Mouse (Mus musculus) lung, postnatal 10 days (tissue): ENCODE data around the gene Ank3.

Source experiments
- DNase-seq: peaks from one replicate; pipeline ENCODE4 v3.0.0; 2021

Ank3 gene

DNA sequence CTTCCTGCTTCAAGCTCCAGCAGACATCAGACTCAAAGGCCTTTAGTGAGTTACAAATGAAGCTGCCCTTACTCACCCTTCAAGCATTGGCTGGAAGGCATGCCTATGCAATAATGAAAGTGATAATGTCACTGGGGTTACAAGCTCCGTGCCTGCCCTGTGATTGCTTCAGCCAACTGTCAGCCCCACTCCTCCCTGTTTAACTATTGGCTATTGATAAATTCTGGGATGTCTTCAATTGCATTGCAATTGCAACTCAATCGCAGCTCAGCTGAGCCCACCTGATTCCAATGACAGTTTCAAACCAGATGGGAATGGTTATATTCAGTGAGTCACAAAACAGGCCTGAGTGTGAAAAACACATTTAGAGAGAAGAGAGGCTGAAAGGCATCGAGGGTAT, 80.3 kb downstream of the Ank3 start:
- DNase-seq: no peak

DNA sequence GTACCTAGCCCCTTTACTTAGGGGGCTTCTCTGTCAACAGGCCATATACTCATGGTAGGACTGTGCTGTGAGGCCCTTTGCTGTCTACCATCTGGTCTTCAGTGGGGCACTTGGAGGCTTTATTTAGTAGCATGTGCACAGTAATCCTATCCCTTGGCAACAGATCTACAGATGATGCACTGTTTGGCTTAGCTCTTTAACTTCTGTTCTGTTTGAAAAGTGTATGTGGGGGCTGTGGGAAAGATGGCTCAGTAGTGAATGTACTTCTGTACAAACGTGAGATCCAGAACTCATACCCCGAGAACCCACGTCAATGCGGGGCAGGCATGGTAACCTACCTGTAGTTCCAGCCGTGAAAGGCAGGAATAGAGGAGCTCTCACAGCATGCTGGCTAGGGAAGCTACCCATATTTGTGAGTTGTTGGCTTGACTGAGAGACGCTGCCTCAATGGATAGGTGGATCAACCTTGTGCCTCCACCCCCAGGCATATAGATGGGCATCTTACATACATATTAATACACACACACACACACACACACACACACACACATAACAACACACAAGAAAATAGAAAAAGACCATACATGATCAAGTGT, 86.7 kb downstream of the Ank3 start:
- DNase-seq: no peak

DNA sequence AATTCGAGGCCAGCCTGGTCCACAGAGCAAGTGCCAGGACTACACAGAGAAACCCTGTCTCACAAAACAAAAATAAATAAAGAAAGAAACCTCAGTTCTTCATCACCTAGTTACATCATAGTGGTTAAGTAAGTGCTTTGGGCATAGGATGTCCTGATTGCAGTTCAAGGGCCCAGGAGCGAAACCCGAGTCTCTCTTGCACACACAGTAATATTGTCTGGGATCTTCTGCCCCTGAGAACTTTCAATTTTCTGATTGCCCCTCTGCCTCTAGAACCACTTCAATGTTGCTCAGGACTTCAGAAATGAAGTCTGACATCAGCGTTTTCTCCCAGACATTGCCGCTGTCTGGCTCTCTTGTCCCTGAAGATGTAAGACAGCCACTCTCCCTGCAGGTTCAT, 91.6 kb downstream of the Ank3 start:
- no peak for DNase-seq

DNA sequence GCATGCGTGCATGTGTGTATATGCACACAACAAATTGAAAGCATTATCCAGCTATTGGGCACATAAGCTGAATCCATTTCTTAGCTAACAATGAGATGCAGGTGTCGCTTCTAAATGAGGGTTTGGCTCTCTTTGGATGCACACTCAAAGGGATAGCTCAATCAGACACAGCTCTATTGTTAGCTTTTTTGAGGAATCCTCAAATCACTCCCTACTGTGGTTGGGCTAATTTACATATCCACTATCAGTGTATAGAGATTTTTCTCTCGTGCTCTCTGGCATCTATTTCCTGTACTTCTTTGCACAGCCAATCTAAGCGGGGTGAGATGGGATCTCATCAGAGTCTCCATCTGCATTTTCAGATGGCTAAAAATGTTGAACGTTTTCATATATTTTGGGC, 93.4 kb downstream of the Ank3 start:
- DNase-seq: no peak

DNA sequence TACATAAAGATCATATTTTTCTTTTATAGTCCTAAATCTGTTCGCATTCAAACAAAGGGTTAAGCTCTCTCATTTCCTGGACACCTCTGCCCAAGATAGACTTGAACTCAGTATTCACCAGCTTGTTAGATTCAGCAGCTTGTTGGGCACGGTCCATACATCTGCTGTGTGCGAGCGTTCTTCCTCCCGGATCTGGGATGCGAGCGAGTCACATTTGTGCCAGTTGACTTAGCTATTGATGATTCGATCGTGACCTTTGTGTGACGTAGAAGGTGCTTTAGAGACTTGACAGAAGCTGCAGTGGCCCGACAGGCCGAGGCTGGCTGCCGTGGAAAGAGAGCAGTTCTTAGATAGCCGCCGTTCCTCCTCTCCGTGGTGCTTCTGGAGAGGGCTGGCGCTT, 98.8 kb downstream of the Ank3 start:
- no peak for DNase-seq

DNA sequence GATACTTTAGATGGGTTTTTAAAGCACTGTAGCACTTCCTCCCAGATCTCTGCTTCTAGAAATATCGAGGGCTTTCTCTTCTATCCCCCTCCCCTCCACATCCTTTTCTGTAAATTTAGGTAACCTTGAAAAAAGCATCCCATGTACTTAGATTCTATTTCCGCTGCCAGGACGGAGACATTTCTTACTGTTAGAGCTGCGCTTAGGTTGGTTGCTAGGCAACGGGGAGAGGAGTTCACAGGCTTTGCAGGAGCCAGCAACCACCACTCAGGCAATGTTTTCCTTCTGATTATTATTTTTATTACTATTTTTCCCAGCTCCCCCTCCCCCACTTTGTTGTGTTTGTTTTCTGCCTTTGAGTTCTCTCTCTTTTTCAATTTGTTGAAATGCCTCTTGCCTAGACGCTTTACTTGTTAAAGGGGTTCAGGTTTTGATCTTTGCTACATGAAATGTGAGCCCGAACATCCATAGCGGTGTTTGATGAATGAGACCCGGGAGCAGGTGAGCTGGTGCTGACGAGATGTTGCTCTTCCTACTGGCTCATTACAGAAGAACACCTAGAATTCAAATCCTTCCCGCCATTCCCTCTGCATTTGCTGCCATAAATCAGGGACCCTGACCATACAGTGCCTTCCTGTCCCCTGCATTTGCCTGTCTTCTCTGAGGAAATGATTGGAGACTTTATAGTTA, 101.7 kb downstream of the Ank3 start:
- peak; percentile 16 for DNase-seq

DNA sequence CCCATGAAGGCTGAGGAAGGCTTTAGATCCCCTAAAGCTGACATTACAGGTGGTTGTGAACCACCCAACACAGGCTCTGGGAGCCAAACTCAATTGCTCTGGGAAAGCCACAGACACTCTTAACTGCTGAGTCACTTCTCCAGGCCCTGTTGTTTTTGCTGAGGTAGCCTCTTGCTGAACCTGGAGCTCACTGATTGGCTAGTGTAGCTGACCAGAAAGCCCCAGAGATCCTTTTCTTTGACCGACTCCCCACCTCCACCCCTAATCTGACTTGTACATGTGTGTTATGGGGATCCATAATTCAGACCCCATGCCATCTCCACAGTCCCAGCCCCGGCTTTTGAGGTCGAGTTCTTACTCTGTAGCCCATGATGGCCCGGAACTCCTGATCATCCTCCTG, 105.2 kb downstream of the Ank3 start:
- DNase-seq: no peak

DNA sequence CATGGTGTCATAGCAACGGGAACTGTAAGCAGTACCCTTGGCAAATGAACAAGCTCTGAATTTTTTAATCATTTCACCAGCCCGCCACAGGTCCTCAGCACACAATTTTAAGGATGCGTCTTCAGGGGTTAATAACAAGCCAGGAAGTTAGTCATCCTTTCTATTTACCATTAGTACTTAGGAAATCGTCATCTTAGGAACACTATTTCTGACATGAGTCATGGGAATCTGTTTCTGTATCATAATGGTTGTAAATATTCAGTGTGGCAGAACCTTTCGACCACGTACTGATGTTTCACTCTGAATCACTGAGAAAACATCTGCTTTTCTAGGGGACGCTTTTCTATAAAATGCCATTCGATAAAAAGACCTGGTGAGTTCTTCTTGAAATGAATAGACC, 109.1 kb downstream of the Ank3 start:
- DNase-seq: no peak

DNA sequence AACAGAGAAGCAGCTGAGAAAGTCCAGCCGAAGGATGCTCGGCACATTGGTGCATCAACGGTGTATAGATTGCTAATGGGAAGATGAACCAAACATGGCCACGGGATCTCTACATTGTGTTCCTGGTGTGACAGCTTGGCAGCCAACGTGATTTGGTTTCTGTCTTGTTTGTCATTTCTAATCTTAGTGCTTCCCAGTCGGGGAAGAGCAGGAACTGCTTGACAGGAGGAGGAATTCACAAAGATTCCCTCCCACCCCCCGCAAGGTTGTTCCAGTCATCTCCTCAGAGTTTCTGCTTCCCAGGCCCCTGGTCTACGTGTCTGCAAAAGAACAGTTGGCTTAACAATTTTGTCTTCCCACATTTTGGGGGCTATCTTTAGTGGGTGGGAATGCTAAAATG, 111.8 kb downstream of the Ank3 start:
- DNase-seq: no peak

DNA sequence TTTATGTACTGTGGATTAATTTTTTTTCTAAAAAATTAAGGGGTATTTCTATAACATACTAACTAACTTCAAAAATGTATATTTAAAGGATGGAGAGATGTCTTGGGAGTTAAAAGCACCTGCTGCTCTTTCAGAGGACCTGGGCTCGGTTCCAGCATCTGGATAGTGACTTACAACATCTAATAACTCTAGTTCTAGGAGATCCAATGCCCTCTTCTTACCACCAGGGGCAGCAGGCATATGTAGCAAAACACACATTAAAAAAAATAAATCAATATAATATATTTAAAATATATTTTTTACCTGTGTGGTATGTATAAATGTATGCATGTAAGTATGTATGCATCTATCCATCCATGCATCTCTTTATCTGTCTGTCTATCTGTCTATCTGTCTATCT, 112.7 kb downstream of the Ank3 start:
- DNase-seq: peak; percentile 12

DNA sequence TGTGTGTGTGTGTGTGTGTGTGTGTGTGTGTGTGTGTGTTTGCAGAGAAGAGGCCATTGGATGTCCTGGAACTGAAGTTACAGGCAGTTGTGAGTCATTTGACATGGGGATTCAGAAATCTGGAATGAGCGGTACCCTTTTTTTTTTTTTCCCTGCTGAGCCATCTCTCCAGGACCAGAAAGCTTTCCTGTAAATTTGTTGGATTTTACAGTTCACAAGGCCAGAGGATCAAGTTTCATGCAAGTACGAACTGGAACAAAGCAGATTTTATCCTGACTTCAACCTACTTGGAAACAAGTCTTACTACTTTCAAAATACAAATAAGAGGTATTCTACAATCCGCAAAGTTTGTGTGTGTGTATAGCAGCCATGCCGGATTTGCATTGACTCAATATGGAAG, 123.4 kb downstream of the Ank3 start:
- DNase-seq: no peak

DNA sequence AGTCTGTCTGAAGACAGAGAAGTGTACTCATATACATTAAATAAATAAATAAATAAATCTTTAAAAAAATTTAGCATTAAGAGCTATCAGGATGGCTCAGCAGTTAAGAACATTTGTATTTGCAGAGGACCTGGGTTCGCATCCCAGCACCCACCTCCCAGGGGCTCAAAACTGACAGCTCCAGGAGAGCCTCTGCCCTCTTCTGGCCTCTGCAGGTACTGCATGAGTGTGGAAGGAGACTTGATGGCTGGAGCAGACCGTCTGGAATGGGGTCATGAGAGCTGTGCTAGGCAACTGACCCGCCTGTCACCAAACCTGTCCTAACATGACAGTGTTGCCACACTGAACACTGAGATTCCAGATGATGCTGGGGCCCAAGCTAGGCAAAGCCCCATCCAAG, 124.6 kb downstream of the Ank3 start:
- peak; percentile 7 for DNase-seq

DNA sequence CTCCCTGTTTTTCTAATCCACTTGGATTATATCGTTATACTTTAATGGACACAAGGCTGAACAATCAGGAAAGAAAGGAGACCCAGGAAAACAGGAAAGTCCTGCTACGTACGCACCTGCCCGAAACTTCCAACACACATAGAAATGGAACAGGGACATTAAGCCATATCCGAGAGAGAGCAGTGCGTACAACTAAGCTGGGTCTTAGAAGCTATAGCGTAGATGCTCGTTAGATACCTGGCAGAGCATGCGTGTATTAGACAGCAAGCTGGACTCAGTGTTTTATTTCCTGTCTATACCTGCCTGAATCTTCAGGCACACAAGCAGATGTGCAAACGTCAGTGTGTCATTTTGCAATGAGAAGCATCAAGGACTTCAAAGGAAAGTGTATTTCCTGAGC, 128.7 kb downstream of the Ank3 start:
- DNase-seq: no peak

DNA sequence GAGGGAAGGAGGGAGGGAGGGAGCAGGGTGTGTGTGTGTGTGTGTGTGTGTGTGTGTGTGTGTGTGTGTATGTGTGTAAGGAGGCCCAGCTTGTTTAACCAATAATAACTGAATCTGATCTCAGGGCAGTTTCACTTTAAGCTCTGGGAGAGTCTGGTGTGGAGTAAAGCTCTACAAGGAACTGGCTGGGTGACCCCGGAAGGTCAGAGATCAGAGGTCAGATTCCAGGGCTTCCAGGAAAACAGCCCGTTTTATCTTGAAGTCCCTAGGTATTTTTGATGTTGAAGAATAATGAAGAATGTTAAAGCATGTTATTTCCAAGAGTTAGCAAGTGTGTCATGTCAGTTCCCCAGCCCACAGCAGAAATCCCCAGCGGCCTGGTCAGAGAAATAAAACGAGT, 130.2 kb downstream of the Ank3 start:
- DNase-seq: no peak

DNA sequence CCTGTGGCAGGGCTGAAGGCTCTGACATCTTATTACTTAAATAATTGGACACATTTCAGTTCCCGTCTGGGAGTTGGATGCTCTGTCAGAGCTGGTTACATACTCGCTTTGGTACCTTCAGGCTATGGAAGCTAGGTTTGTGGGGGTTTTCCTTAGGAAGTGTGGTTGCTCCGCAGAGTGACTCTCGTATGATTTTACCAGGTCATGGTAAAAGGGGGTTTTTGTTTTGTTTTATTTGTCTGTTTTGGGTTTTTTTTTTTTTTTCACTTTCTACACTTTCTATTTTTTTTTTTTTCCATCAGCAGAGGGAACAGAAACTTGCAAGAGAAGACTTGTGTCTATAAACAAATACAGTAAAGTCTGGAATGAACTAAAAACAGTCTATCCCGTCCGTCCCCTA, 131.8 kb downstream of the Ank3 start:
- no peak for DNase-seq

DNA sequence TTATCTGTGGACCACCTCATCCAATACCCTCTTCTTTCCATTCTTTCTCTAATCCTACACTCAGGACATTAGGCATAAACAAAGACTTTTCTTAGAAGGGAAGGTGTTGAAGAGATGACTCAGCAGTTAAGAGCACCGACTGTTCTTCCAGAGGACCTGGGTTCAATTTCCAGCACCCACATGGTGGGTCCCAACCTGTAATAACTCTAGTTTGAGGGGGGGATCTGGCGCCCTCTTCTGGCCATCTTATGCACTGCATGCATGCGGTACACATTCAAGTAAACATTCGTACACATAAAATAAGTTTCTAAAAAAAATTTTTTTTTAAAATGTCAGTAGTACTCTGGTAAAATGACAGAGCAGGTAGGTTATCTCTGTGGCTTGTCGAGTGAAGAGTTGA, 133.0 kb downstream of the Ank3 start:
- DNase-seq: no peak

DNA sequence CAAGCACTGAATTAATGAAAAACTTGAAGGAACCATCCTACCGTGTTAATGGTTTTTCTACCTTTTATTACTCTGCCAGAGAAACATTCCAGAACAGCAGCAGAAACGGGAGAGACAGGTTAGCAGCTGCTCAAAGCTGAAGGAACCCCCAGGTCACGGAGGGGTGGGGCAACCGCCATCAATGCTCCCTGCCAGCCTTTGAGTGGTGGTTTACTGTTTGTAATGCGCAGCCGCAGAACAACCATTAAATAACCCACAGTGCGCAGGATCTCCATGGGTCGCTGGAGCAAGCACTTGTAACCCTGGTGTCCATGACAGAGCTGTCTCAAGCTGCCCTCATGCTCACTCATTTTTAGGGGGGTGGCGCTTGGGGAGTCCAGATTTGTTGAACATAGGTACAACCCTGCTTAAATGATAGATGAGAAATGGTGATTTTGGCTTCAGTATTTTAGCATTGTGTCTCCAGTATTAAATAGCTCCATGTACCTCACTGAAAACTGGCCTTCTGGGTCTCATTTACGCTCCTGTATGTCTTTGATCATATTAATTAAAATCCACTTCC, 133.7 kb downstream of the Ank3 start:
- DNase-seq: no peak

DNA sequence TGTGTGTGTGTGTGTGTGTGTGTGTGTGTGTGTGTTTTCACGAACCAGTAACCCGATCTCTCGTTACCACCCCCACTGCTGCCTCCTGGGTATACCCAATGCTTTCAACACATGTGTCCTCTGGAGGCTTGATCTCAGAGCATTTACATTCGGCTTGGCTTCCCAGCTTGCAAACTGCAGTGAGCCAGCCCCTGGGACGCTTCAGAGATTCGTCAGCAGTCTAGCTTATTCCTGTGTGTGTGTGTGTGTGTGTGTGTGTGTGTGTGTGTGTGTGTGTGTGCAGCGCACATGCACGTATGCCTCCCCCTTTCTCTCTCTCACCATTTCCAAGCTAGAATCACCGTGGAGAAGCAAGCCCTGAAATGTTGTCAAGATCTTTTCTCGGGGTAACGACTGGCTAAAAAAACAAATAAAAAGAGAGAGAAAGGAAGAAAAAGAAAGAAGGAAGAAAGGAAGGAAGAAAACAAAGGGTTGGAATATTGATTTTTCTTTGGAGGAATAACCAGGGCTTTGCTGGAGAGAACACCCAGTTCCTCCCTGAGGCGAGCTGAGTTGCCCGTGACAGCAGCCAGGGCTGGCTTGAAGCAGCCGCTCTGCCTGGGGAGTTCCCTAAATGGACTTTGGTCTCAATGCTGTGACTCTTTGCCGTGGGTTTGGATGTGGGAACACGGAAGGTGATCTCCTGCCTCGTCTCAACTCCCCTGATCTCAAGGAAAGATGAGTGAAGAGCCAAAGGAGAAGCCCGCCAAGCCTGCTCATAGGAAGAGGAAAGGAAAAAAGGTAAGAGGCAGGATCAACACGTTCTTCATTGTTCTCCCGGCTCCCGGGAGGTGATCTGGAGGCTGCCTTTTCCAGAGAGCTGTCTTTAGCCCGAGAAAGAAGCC, 135.2 kb downstream of the Ank3 start:
- peak; percentile 14 for DNase-seq

DNA sequence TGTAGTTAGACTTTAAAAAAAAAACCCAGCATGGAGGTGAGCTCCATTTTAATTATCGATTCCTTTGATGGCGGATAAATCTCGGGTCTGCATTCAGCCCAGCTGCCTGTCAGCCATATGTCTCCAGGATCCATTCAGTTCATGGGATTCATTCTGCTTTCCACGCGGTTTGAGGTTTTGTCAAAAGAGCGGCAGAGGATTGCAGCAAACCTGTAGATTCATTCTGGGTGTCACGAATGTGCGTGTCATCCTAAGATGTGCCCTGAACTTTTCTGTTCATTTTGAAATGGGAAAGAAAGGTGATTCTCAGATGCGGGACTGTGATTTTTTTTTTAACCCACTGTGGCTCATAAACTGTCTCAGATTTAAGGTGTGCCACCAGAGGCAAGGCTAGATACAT, 136.1 kb downstream of the Ank3 start:
- no peak for DNase-seq

DNA sequence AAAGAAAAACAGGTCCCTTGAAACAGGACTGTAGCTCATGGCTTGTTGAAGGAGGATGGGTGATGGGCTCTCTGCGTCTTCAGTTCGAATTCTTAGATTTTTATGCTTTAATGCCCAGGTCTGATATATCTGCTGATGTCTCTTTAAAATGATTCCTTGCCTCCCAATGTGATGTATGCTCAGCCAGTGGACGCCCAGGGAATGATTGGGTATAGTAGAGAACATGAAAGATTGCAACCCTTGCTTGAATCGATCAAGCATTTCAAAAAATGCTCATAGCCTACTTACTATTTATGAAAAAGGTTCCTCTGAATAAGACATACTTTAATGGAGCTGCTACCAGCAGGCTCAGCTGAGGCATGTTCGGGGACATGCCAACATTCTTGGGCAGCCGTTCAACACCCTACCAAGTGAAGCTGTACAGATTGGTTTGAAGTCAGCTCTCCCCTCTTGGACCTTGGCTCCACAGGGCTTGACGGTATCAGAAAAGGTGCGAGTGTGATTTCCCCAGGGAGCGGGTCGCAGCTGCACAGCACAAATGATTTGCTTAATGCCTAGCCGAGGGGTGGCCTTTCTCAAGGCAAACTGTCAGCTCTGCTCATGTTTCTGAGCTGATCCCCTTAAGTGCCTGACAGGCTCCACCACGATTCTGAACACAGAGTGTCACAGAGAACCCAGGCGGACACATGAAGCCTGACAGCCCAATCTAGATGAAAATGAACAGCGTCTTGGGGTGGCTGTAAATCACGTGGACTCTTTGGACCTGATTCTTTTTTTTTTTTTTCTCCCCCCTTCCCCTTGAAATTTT, 136.8 kb downstream of the Ank3 start:
- DNase-seq: peak; percentile 24

DNA sequence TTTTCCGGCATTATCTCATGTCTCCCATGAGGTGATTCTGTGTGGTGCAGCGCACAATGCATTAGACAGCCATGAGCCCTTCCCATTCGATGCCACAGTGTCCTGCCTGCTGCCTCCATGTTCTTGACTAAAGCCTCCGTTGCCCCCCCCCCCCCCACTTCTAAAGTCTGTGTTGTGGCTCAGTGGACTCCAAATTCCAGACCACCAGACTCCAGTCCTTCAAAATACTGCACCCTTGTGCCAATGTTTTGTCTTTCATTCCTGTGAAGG, 137.3 kb downstream of the Ank3 start:
- no peak for DNase-seq

DNA sequence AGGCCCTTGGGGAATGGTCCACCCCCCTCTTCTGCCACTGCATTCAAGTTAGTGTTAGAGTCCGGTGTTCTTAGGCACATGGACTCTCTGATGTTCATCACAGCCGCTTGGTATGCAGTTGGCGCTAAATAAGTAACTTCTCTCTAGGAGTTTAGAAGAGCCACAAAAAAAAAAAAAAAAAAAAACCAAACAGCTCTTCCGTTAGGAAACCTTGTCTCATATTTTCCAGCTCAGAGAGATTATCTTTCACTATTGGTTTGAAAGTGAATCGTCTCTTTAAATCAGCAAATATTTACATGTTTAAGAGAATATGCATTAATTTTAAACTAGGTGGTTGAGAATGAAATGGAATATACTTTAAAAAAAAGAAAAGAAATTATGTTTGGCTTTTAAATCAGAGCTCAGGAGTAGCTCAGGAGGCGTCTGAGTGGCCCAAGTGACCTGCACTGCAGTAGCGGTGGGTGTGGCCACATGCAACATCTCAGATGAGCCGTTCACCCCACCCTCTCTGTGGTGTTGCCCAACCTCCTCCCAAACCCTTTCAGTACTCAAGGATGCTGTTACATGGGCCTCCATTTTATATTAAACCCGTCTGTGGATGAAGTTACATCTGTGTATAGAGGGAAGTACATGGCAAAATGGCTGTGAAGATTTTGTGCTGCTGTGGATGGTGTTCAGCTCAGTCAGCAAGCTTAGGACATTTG, 138.0 kb downstream of the Ank3 start:
- DNase-seq: no peak

DNA sequence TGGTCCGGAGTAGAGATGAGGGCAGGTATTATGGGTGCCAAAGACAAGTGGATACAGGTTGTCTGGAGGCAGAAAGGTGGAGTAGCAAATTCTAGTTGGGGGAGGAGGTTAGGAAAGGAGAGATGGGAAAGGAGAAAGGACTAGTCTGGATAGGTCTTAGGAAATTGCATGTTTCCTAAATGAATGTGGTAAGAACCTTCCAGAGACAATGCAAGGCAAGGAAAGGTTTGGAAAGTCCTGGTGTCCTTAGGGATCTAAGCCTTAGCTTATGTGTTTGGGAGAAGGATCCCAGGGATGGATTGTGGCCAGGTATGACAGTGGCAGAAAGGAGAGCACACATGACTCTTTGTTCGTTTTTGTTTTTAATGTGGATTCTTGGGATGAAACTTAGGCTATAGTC, 139.7 kb downstream of the Ank3 start:
- no peak for DNase-seq
